Mouse (Mus musculus) hindbrain, embryonic 10.5 days (tissue): ENCODE results near the gene Napa. TPM values are rescaled to one million over a fixed set of nuclear protein-coding genes. Genes with fewer than 3 reads are reported as not detected.

Experiments used
- DNase-seq: peaks from one replicate; pipeline ENCODE4 v3.0.0-alpha.2; 2017; ENCODE audit warnings: low spot score
- H3K27ac ChIP-seq: fragments of 300-500 bp; sonication (generic); 2 replicates; pipeline ENCODE4 v1.5.1; 2016; ENCODE audit warnings: mild to moderate bottlenecking, moderate library complexity
- H3K27me3 ChIP-seq: fragments of 300-500 bp; sonication (generic); 2 replicates; pipeline ENCODE4 v1.6.1; 2016; ENCODE audit warnings: mild to moderate bottlenecking; ENCODE audit not compliant: poor library complexity, insufficient read depth, severe bottlenecking
- H3K36me3 ChIP-seq: fragments of 300-500 bp; sonication (generic); 2 replicates; pipeline ENCODE4 v1.6.1; 2016; ENCODE audit warnings: mild to moderate bottlenecking, moderate library complexity
- H3K4me1 ChIP-seq: fragments of 300-500 bp; sonication (generic); replicated peaks from 2 replicates; pipeline ENCODE4 v1.6.1; 2016; ENCODE audit warnings: mild to moderate bottlenecking
- H3K4me3 ChIP-seq: fragments of 300-500 bp; sonication (generic); 2 replicates; pipeline ENCODE4 v1.5.1; 2016; ENCODE audit warnings: mild to moderate bottlenecking, moderate library complexity
- H3K9me3 ChIP-seq: fragments of 300-500 bp; sonication (generic); 2 replicates; pipeline ENCODE4 v1.6.1; 2016; ENCODE audit warnings: mild to moderate bottlenecking, moderate library complexity
- whole genome bisulfite sequencing: fragments of 180-500 bp; shearing (Covaris S2); methylation state at CpG from one replicate; pipeline ENCODE4 v1.1.7; 2016; 5-methylcytosine and 5-hydroxymethylcytosine counted together
- polyA plus RNA-seq: library from polyadenylated mRNA; unstranded; fragments of >200 nt; fragmentation: Nextera tagmentation; extraction: Ambion mirVana; gene quantifications from 2 replicates; pipeline ENCODE4 v1.2.1, GENCODE M21; 2016

Gene Napa
- polyA plus RNA-seq, 1 experiment from 2014 or later = 221 TPM

- peaks cover 48% of the 10 kb centered on the region for H3K4me1 ChIP-seq
- peak overlapping the region; percentile 79; the same call in 1 of the 2 replicates for H3K4me3 ChIP-seq
- peak overlapping the region; percentile 91; the same call in 1 of the 2 replicates for H3K27ac ChIP-seq
- WGBS = 74% methylated on average over 5 of the region's 5 CpGs
- H3K9me3 ChIP-seq = no peaks in the 10 kb centered on the region
- no peak for DNase-seq
- H3K36me3 ChIP-seq = peaks cover 11% of the 10 kb centered on the region
- H3K27me3 ChIP-seq = peaks cover 11% of the 10 kb centered on the region; the same call in 1 of the 2 replicates
Observed at GRCm38 (mm10) chr7:16128899-16129298, 30.6 kb downstream of the Napa start.

- Histone ChIP-seq H3K36me3 (peaks cover 11% of the 10 kb centered on the region), H3K4me1 (peaks cover 54% of the 10 kb centered on the region), H3K27ac (peak within 1 kb of the TSS; percentile 91), H3K9me3 (no peaks in the 10 kb centered on the region), H3K4me3 (peak within 1 kb of the TSS; percentile 79), H3K27me3 (peaks cover 11% of the 10 kb centered on the region; the same call in 1 of the 2 replicates)
- whole genome bisulfite sequencing = 2% methylated on average over 12 of the region's 12 CpGs
- DNase-seq = peak; percentile 87
Observed at GRCm38 (mm10) chr7:16129421-16129845, 31.2 kb downstream of the Napa start, which contains the start of gene Slc8a2. Gene Slc8a2, plus strand, starts transcription at chr7:16129826.

- H3K27me3 ChIP-seq = peaks cover 11% of the 10 kb centered on the region; the same call in 1 of the 2 replicates
- H3K4me3 ChIP-seq = peak overlapping the region; percentile 79
- peaks cover 59% of the 10 kb centered on the region for H3K4me1 ChIP-seq
- H3K9me3 ChIP-seq = no peaks in the 10 kb centered on the region
- under 1% methylated on average over 38 of the region's 38 CpGs for WGBS
- H3K36me3 ChIP-seq = peaks cover 11% of the 10 kb centered on the region
- peak overlapping the region; percentile 91 for H3K27ac ChIP-seq
- DNase-seq = peak; percentile 88
Observed at GRCm38 (mm10) chr7:16129846-16130691, 31.8 kb downstream of the Napa start.

GRCm38 (mm10) chr7:16130956-16131634 is 32.8 kb downstream of the Napa start:
- DNase-seq = no peak

GRCm38 (mm10) chr7:16132161-16132581 is 33.9 kb downstream of the Napa start:
- Histone ChIP-seq H3K27me3 (peaks cover 11% of the 10 kb centered on the region; the same call in 1 of the 2 replicates), H3K9me3 (no peaks in the 10 kb centered on the region), H3K27ac (no peak overlapping the region), H3K36me3 (peaks cover 6% of the 10 kb centered on the region; the same call in 1 of the 2 replicates), H3K4me1 (peaks cover 63% of the 10 kb centered on the region), H3K4me3 (peak overlapping the region; percentile 79; the same call in 1 of the 2 replicates)
- no peak for DNase-seq
- 22% methylated on average over 7 of the region's 7 CpGs for WGBS

More at GRCm38 (mm10) chr7:16130956-16131634, 32.8 kb downstream of the Napa start:
- peaks cover 63% of the 10 kb centered on the region for H3K4me1 ChIP-seq
- peak overlapping the region; percentile 91 for H3K27ac ChIP-seq
- no peaks in the 10 kb centered on the region for H3K9me3 ChIP-seq
- peaks cover 6% of the 10 kb centered on the region; the same call in 1 of the 2 replicates for H3K36me3 ChIP-seq
- H3K4me3 ChIP-seq = peak overlapping the region; percentile 79
- peaks cover 11% of the 10 kb centered on the region; the same call in 1 of the 2 replicates for H3K27me3 ChIP-seq
- 47% methylated on average over 13 of the region's 13 CpGs for WGBS

GRCm38 (mm10) chr7:16132926-16133325 is 34.7 kb downstream of the Napa start:
- Histone ChIP-seq H3K27ac (no peak overlapping the region), H3K27me3 (peaks cover 11% of the 10 kb centered on the region; the same call in 1 of the 2 replicates), H3K4me3 (no peak overlapping the region), H3K36me3 (peaks cover 6% of the 10 kb centered on the region; the same call in 1 of the 2 replicates), H3K4me1 (peaks cover 63% of the 10 kb centered on the region), H3K9me3 (no peaks in the 10 kb centered on the region)
- no peak for DNase-seq
- 76% methylated on average over 3 of the region's 3 CpGs for WGBS

- DNase-seq = no peak
- H3K9me3 ChIP-seq = no peaks in the 10 kb centered on the region
- peaks cover 63% of the 10 kb centered on the region for H3K4me1 ChIP-seq
- H3K27ac ChIP-seq = 0 out of 2 replicates have a peak overlapping the region, but pooled peaks have one; percentile 16
- H3K36me3 ChIP-seq = peaks cover 6% of the 10 kb centered on the region; the same call in 1 of the 2 replicates
- WGBS = 92% methylated on average over 9 of the region's 9 CpGs
- H3K4me3 ChIP-seq = no peak overlapping the region
- peaks cover 11% of the 10 kb centered on the region; the same call in 1 of the 2 replicates for H3K27me3 ChIP-seq
Observed at GRCm38 (mm10) chr7:16133691-16134090, 35.4 kb downstream of the Napa start.

GRCm38 (mm10) chr7:16134951-16135392 is 36.7 kb downstream of the Napa start:
- Histone ChIP-seq H3K36me3 (peaks cover 14% of the 10 kb centered on the region; the same call in 1 of the 2 replicates), H3K27ac (no peak overlapping the region), H3K4me1 (peaks cover 51% of the 10 kb centered on the region), H3K27me3 (peaks cover 11% of the 10 kb centered on the region; the same call in 1 of the 2 replicates), H3K4me3 (no peak overlapping the region), H3K9me3 (no peaks in the 10 kb centered on the region)
- no peak for DNase-seq
- WGBS = 60% methylated on average over 7 of the region's 7 CpGs

GRCm38 (mm10) chr7:16146489-16147410 is 48.5 kb downstream of the Napa start:
- H3K27me3 ChIP-seq = peaks cover 14% of the 10 kb centered on the region
- 0 out of 2 replicates have a peak, but pooled peaks cover 7% of the 10 kb centered on the region for H3K4me1 ChIP-seq
- WGBS = 32% methylated on average over 27 of the region's 27 CpGs
- H3K9me3 ChIP-seq = no peaks in the 10 kb centered on the region
- H3K36me3 ChIP-seq = peaks cover 16% of the 10 kb centered on the region
- no peak overlapping the region for H3K27ac ChIP-seq
- no peak overlapping the region for H3K4me3 ChIP-seq
- no peak for DNase-seq

GRCm38 (mm10) chr7:16147643-16148042 is 49.4 kb downstream of the Napa start:
- Histone ChIP-seq H3K27me3 (peaks cover 14% of the 10 kb centered on the region), H3K27ac (no peak overlapping the region), H3K4me1 (0 out of 2 replicates have a peak, but pooled peaks cover 7% of the 10 kb centered on the region), H3K4me3 (no peak overlapping the region), H3K36me3 (peaks cover 11% of the 10 kb centered on the region), H3K9me3 (no peaks in the 10 kb centered on the region)
- WGBS = 18% methylated on average over 15 of the region's 15 CpGs
- peak; percentile 65 for DNase-seq

GRCm38 (mm10) chr7:16149241-16149640 is 51.0 kb downstream of the Napa start:
- no peak overlapping the region for H3K27ac ChIP-seq
- no peaks in the 10 kb centered on the region for H3K9me3 ChIP-seq
- no peak overlapping the region for H3K4me3 ChIP-seq
- 60% methylated on average over 5 of the region's 5 CpGs for WGBS
- H3K4me1 ChIP-seq = 0 out of 2 replicates have a peak, but pooled peaks cover 7% of the 10 kb centered on the region
- DNase-seq = no peak
- peaks cover 14% of the 10 kb centered on the region for H3K27me3 ChIP-seq
- peaks cover 10% of the 10 kb centered on the region for H3K36me3 ChIP-seq
